Mouse (Mus musculus) C2C12 (cell line): ENCODE data around the gene Stox2. TPM values are rescaled to one million over a fixed set of nuclear protein-coding genes. Genes with fewer than 3 reads are reported as not detected.

Experiments used
- H3K27me3 ChIP-seq: one replicate; pipeline ENCODE4 v1.6.1; 2011; ENCODE audit not compliant: control insufficient read depth, insufficient read depth, insufficient read length
- H3K36me3 ChIP-seq: one replicate; pipeline ENCODE4 v1.6.1; 2011; ENCODE audit not compliant: control insufficient read depth, insufficient read depth
- H3K4me3 ChIP-seq: one replicate; pipeline ENCODE4 v1.5.1; 2011; ENCODE audit warnings: mild to moderate bottlenecking, control low read depth; ENCODE audit not compliant: poor library complexity, insufficient read depth, severe bottlenecking
- H3K79me2 ChIP-seq: one replicate; pipeline ENCODE4 v1.6.1; 2011; ENCODE audit not compliant: control insufficient read depth, insufficient read depth
- H3K79me3 ChIP-seq: one replicate; pipeline ENCODE4 v1.6.1; 2011; ENCODE audit warnings: low read depth, control low read depth
- H3ac ChIP-seq: one replicate; pipeline ENCODE3; 2011; ENCODE audit warnings: low read depth; ENCODE audit not compliant: control insufficient read depth, insufficient read length
- CEBPB ChIP-seq: IDR thresholded peaks from one replicate; pipeline ENCODE4 v1.6.1; 2011; ENCODE audit warnings: low read depth, mild to moderate bottlenecking, control low read depth, moderate library complexity
- CTCF ChIP-seq: IDR thresholded peaks from one replicate; pipeline ENCODE4 v1.5.1; 2011; ENCODE audit not compliant: control insufficient read depth, insufficient read depth, insufficient read length
- FOSL1 ChIP-seq: IDR thresholded peaks from one replicate; pipeline ENCODE4 v1.8.0; 2011; ENCODE audit warnings: mild to moderate bottlenecking, low read length; ENCODE audit not compliant: poor library complexity, insufficient read depth, severe bottlenecking
- MAX ChIP-seq: IDR thresholded peaks from one replicate; pipeline ENCODE4 v1.6.1; 2011; ENCODE audit warnings: mild to moderate bottlenecking, control low read depth
- MYOD1 ChIP-seq: IDR thresholded peaks from one replicate; pipeline ENCODE4 v1.6.1; 2011; ENCODE audit warnings: low read depth; ENCODE audit not compliant: control insufficient read depth, insufficient read length
- MYOG ChIP-seq: IDR thresholded peaks from one replicate; pipeline ENCODE4 v1.6.1; 2011; ENCODE audit not compliant: control insufficient read depth, insufficient read length; ENCODE audit errors: extremely low read depth
- USF1 ChIP-seq: IDR thresholded peaks from one replicate; pipeline ENCODE4 v1.6.1; 2011; ENCODE audit warnings: low read depth, mild to moderate bottlenecking, control low read depth, moderate library complexity
- polyA plus RNA-seq: library from polyadenylated mRNA; unstranded; fragments of >200 nt; fragmentation: generic; extraction: Trizol; gene quantifications from one replicate; pipeline ENCODE4 v1.2.1, GENCODE M21; 2012; ENCODE audit warnings: missing spikeins

Stox2 gene
- polyA plus RNA-seq, 1 experiment: 0.01 TPM

GRCm38 (mm10) chr8:47373757-47374156 is 72.4 kb downstream of the Stox2 start:
- H3K36me3 ChIP-seq: no peaks in the 10 kb centered on the region
- no peaks in the 10 kb centered on the region for H3K79me3 ChIP-seq
- H3ac ChIP-seq: no peak overlapping the region
- H3K4me3 ChIP-seq: no peak overlapping the region
- H3K79me2 ChIP-seq: no peaks in the 10 kb centered on the region
- H3K27me3 ChIP-seq: peaks cover 7% of the 10 kb centered on the region
- no peak for TF ChIP-seq FOSL1
- no peak for TF ChIP-seq CEBPB
- no peak for TF ChIP-seq MAX

GRCm38 (mm10) chr8:47371539-47371938 is 74.6 kb downstream of the Stox2 start:
- Histone ChIP-seq H3K36me3 (no peaks in the 10 kb centered on the region), H3K27me3 (peaks cover 11% of the 10 kb centered on the region), H3K4me3 (no peak overlapping the region), H3ac (no peak overlapping the region), H3K79me3 (no peaks in the 10 kb centered on the region), H3K79me2 (no peaks in the 10 kb centered on the region)
- TF ChIP-seq MYOG (no peak), CTCF (peak; percentile 42)

GRCm38 (mm10) chr8:47371081-47371480 is 75.1 kb downstream of the Stox2 start:
- Histone ChIP-seq H3K36me3 (no peaks in the 10 kb centered on the region), H3K4me3 (no peak overlapping the region), H3K79me3 (no peaks in the 10 kb centered on the region), H3K79me2 (no peaks in the 10 kb centered on the region), H3ac (no peak overlapping the region), H3K27me3 (peaks cover 11% of the 10 kb centered on the region)
- TF ChIP-seq MAX: no peak
- no peak for TF ChIP-seq FOSL1
- TF ChIP-seq CEBPB: no peak
- TF ChIP-seq CTCF: no peak
- no peak for TF ChIP-seq MYOG
- TF ChIP-seq MYOD1: no peak
- TF ChIP-seq USF1: no peak

- no peaks in the 10 kb centered on the region for H3K79me2 ChIP-seq
- H3K36me3 ChIP-seq: no peaks in the 10 kb centered on the region
- TF ChIP-seq MYOG (no peak), CTCF (peak; percentile 53)
- H3K79me3 ChIP-seq: no peaks in the 10 kb centered on the region
- H3ac ChIP-seq: no peak overlapping the region
- peaks cover 11% of the 10 kb centered on the region for H3K27me3 ChIP-seq
- H3K4me3 ChIP-seq: no peak overlapping the region
These were observed 75.6 kb downstream of the Stox2 start for GRCm38 (mm10) chr8:47370421-47371080.

GRCm38 (mm10) chr8:47369949-47370348 is 76.2 kb downstream of the Stox2 start:
- TF ChIP-seq MYOG (no peak), CTCF (no peak), CEBPB (no peak), MYOD1 (no peak), FOSL1 (no peak), MAX (no peak), USF1 (no peak)
- peaks cover 9% of the 10 kb centered on the region for H3K27me3 ChIP-seq
- H3K79me2 ChIP-seq: no peaks in the 10 kb centered on the region
- H3K36me3 ChIP-seq: no peaks in the 10 kb centered on the region
- no peak overlapping the region for H3K4me3 ChIP-seq
- H3K79me3 ChIP-seq: no peaks in the 10 kb centered on the region
- H3ac ChIP-seq: no peak overlapping the region

- no peak overlapping the region for H3ac ChIP-seq
- TF ChIP-seq FOSL1: no peak
- no peak for TF ChIP-seq MYOG
- TF ChIP-seq CEBPB: no peak
- no peak for TF ChIP-seq MYOD1
- no peak for TF ChIP-seq MAX
- TF ChIP-seq CTCF: no peak
- no peak for TF ChIP-seq USF1
- H3K79me2 ChIP-seq: no peaks in the 10 kb centered on the region
- peaks cover 6% of the 10 kb centered on the region for H3K27me3 ChIP-seq
- H3K4me3 ChIP-seq: no peak overlapping the region
- H3K36me3 ChIP-seq: no peaks in the 10 kb centered on the region
- no peaks in the 10 kb centered on the region for H3K79me3 ChIP-seq
These were observed 77.0 kb downstream of the Stox2 start for GRCm38 (mm10) chr8:47369044-47369769.
